ENCODE assay signal across 8 mouse cellular contexts in genomic region chr5:107900206-107901013, GRCm38 (mm10). TPM values are rescaled to one million over a fixed set of nuclear protein-coding genes. Genes with fewer than 3 reads are reported as not detected.
DNase-seq lines count a peak whose midpoint lies in the region; ATAC-seq and TF ChIP-seq lines count a peak whose summit lies in the region.

Gene Rpl5, plus strand, starts transcription at chr5:107900502.

- H3K9me3 ChIP-seq in CH12.LX (replicated peaks; ENCODE audit: low read length), result no peaks in the 10 kb centered on the region
- no peaks in the 10 kb centered on the region for H3K9me3 ChIP-seq in forebrain, embryonic 11.5 days (ENCODE audit: control insufficient read depth, low read length)
- no peaks in the 10 kb centered on the region for H3K9me3 ChIP-seq in heart, embryonic 16.5 days (replicated peaks; ENCODE audit: control insufficient read depth, low read length)
- H3K9me3 ChIP-seq in liver, embryonic 15.5 days (replicated peaks), result no peaks in the 10 kb centered on the region
- H3K9me3 ChIP-seq in neural tube, embryonic 12.5 days, result no peaks in the 10 kb centered on the region

- in situ Hi-C loops in CH12.LX (cut with MboI; ENCODE audit: low pct_ligation_motif_present, low pct_unique_long_range_greater_than_20kb, low sequenced_read_pairs), result no loop called here

- H3K79me2 ChIP-seq in CH12.LX (replicated peaks; ENCODE audit: control insufficient read depth, extremely low read depth, insufficient read depth, poor library complexity, severe bottlenecking), result peaks cover 41% of the 10 kb centered on the region

- H3K27me3 ChIP-seq in CH12.LX (replicated peaks), result no peaks in the 10 kb centered on the region
- H3K27me3 ChIP-seq in forebrain, embryonic 11.5 days (ENCODE audit: control insufficient read depth, insufficient read depth, low read length), result no peaks in the 10 kb centered on the region
- H3K27me3 ChIP-seq in heart, embryonic 16.5 days (ENCODE audit: control insufficient read depth, insufficient read depth, low read length), result no peaks in the 10 kb centered on the region
- peaks cover 2% of the 10 kb centered on the region; the same call in 1 of the 2 replicates for H3K27me3 ChIP-seq in liver, embryonic 15.5 days
- H3K27me3 ChIP-seq in neural tube, embryonic 12.5 days (replicated peaks), result no peaks in the 10 kb centered on the region

- ATAC-seq in forebrain, embryonic 11.5 days (replicated peaks; ENCODE audit: low FRiP score), result peak; percentile 98
- ATAC-seq in heart, embryonic 16.5 days (replicated peaks; ENCODE audit: extremely low read depth, insufficient read depth, low FRiP score), result peak; percentile 97
- ATAC-seq in liver, embryonic 15.5 days (ENCODE audit: insufficient read depth), result peak; percentile 95
- peak; percentile 98 for ATAC-seq in neural tube, embryonic 12.5 days (ENCODE audit: low FRiP score, low read depth)

- H3K36me3 ChIP-seq in CH12.LX (replicated peaks in 1 of 2; ENCODE audit: control insufficient read depth in 1 of 2, insufficient read depth in 1 of 2, low read length in 1 of 2), result peaks cover 30 to 34% of the 10 kb centered on the region in 2 experiments
- H3K36me3 ChIP-seq in forebrain, embryonic 11.5 days (ENCODE audit: control insufficient read depth, insufficient read depth, low read length), result peaks cover 5% of the 10 kb centered on the region; the same call in 1 of the 2 replicates
- H3K36me3 ChIP-seq in heart, embryonic 16.5 days (ENCODE audit: control insufficient read depth, insufficient read depth), result peaks cover 29% of the 10 kb centered on the region
- peaks cover 34% of the 10 kb centered on the region for H3K36me3 ChIP-seq in liver, embryonic 15.5 days (replicated peaks)
- H3K36me3 ChIP-seq in neural tube, embryonic 12.5 days, result peaks cover 25% of the 10 kb centered on the region

- peaks cover 0 to 31% of the 10 kb centered on the region in 2 experiments; a peak in 2 of 4 replicates for H3K4me1 ChIP-seq in CH12.LX (ENCODE audit: control insufficient read depth in 1 of 2, insufficient read depth in 2 of 2)
- peaks cover 4% of the 10 kb centered on the region; the same call in 1 of the 2 replicates for H3K4me1 ChIP-seq in forebrain, embryonic 11.5 days (replicated peaks; ENCODE audit: control insufficient read depth, insufficient read depth, low read length)
- H3K4me1 ChIP-seq in heart, embryonic 16.5 days (ENCODE audit: control insufficient read depth, insufficient read depth, low read length), result peaks cover 13% of the 10 kb centered on the region
- H3K4me1 ChIP-seq in liver, embryonic 15.5 days (replicated peaks), result peaks cover 29% of the 10 kb centered on the region
- H3K4me1 ChIP-seq in neural tube, embryonic 12.5 days, result peaks cover 8% of the 10 kb centered on the region

- peak within 1 kb of the TSS; percentile 99 for H3K9ac ChIP-seq in CH12.LX (ENCODE audit: insufficient read depth, low read depth)
- H3K9ac ChIP-seq in forebrain, embryonic 11.5 days (ENCODE audit: low read length), result peak within 1 kb of the TSS; percentile 98
- H3K9ac ChIP-seq in heart, embryonic 16.5 days (ENCODE audit: low read length), result peak within 1 kb of the TSS; percentile 99
- peak within 1 kb of the TSS; percentile 88 for H3K9ac ChIP-seq in liver, embryonic 15.5 days
- peak within 1 kb of the TSS; percentile 98 for H3K9ac ChIP-seq in neural tube, embryonic 12.5 days

- TF ChIP-seq EP300 in CH12.LX (IDR thresholded peaks at IDR 0.05; ENCODE audit: low read length), result no peak

- WGBS in forebrain, embryonic 11.5 days, result 3% methylated on average over 66 of the region's 66 CpGs
- WGBS in heart, embryonic 16.5 days, result 4% methylated on average over 65 of the region's 66 CpGs
- WGBS in liver, embryonic 15.5 days (ENCODE audit: insufficient replicate concordance), result 2% methylated on average over 66 of the region's 66 CpGs
- 4% methylated on average over 66 of the region's 66 CpGs for WGBS in neural tube, embryonic 12.5 days

- peak; percentile 97 for DNase-seq in CH12.LX (ENCODE audit: extremely low read depth)
- DNase-seq in c-Kit-positive CD71-positive TER-119-negative erythroid progenitor cells, embryonic 14.5 days (ENCODE audit: low read depth), result peak; percentile 96
- DNase-seq in forebrain, embryonic 11.5 days (ENCODE audit: low spot score), result peak; percentile 98
- DNase-seq in kidney, postnatal 36 days, result peak; percentile 97 to 98
- DNase-seq in telencephalon, adult 2 months (ENCODE audit: low read depth, low spot score), result peak; percentile 93

- peak within 1 kb of the TSS; percentile 93; the same call in 1 of the 2 replicates for H3K4me2 ChIP-seq in CH12.LX (ENCODE audit: insufficient read depth, low read depth, poor library complexity, severe bottlenecking)
- peak within 1 kb of the TSS; percentile 43 for H3K4me2 ChIP-seq in forebrain, embryonic 11.5 days (ENCODE audit: low read depth, low read length, severe bottlenecking)
- peak within 1 kb of the TSS; percentile 80 for H3K4me2 ChIP-seq in heart, embryonic 16.5 days (ENCODE audit: low read depth, low read length)
- H3K4me2 ChIP-seq in liver, embryonic 15.5 days, result peak within 1 kb of the TSS; percentile 78
- peak within 1 kb of the TSS; percentile 78 for H3K4me2 ChIP-seq in neural tube, embryonic 12.5 days (replicated peaks)

- dilution Hi-C loops in CH12.LX (cut with MboI; ENCODE audit: extremely low pct_ligation_motif_present, extremely low pct_unique_long_range_greater_than_20kb, low sequenced_read_pairs), result no loop called here

- no peak for TF ChIP-seq RAD21 in CH12.LX (IDR thresholded peaks at IDR 0.05; ENCODE audit: low read depth, low read length)

- peak within 1 kb of the TSS; percentile 62 for H3K27ac ChIP-seq in CH12.LX (ENCODE audit: insufficient read depth, low read depth)
- peak within 1 kb of the TSS; percentile 59 for H3K27ac ChIP-seq in forebrain, embryonic 11.5 days (ENCODE audit: low read depth, low read length)
- peak within 1 kb of the TSS; percentile 73 for H3K27ac ChIP-seq in heart, embryonic 16.5 days (ENCODE audit: low read length)
- H3K27ac ChIP-seq in liver, embryonic 15.5 days (replicated peaks), result peak within 1 kb of the TSS; percentile 77
- H3K27ac ChIP-seq in neural tube, embryonic 12.5 days, result peak within 1 kb of the TSS; percentile 64

- peak; percentile 97 for TF ChIP-seq POLR2A in CH12.LX (IDR thresholded peaks at IDR 0.05; ENCODE audit: low read depth, low read length)

- peak; percentile 85 to 92 for TF ChIP-seq CTCF in CH12.LX (conservative IDR thresholded peaks at IDR 0.05 in 1 of 2, IDR thresholded peaks at IDR 0.05 in 1 of 2; ENCODE audit: low read depth in 2 of 2, low read length in 2 of 2)

- H3K4me3 ChIP-seq in CH12.LX (replicated peaks in 1 of 3; ENCODE audit: low read depth in 2 of 3, low read length in 2 of 3, poor library complexity in 1 of 3), result peak within 1 kb of the TSS; percentile 95 to 100 (median 98)
- H3K4me3 ChIP-seq in forebrain, embryonic 11.5 days (ENCODE audit: low read depth, low read length), result peak within 1 kb of the TSS; percentile 99
- H3K4me3 ChIP-seq in heart, embryonic 16.5 days (ENCODE audit: low read length), result peak within 1 kb of the TSS; percentile 80
- peak within 1 kb of the TSS; percentile 98 for H3K4me3 ChIP-seq in liver, embryonic 15.5 days (replicated peaks)
- H3K4me3 ChIP-seq in neural tube, embryonic 12.5 days, result peak within 1 kb of the TSS; percentile 98

TF ChIP-seq in CH12.LX, 34 proteins besides CTCF, POLR2A, EP300 and RAD21 (continues in another document):
- TF ChIP-seq CHD2 (IDR thresholded peaks at IDR 0.05; ENCODE audit: low read length) (peak; percentile 89), UBTF (IDR thresholded peaks at IDR 0.05; ENCODE audit: low read depth, low read length) (peak; percentile 93; the same call in 1 of the 2 replicates), NELFE (IDR thresholded peaks at IDR 0.05; ENCODE audit: low read depth, low read length) (peak; percentile 97), MAZ (IDR thresholded peaks at IDR 0.05; ENCODE audit: low read depth, low read length) (no peak; the same call in 1 of the 2 replicates), PAX5 (IDR thresholded peaks at IDR 0.05; ENCODE audit: low read length) (no peak), TBP (conservative IDR thresholded peaks at IDR 0.05; ENCODE audit: low read depth, low read length) (peak; percentile 97), ETS1 (conservative IDR thresholded peaks at IDR 0.05; ENCODE audit: low read depth, low read length) (0 out of 2 replicates have a peak, but pooled peaks have one; percentile 22), ZKSCAN1 (IDR thresholded peaks at IDR 0.05; ENCODE audit: borderline replicate concordance, low read depth, low read length) (no peak), ZC3H11A (IDR thresholded peaks at IDR 0.05; ENCODE audit: low read depth, low read length) (no peak), MAX (IDR thresholded peaks at IDR 0.05; ENCODE audit: low read length) (peak; percentile 94), USF2 (conservative IDR thresholded peaks at IDR 0.05; ENCODE audit: low read depth, low read length) (no peak), CHD1 (IDR thresholded peaks at IDR 0.05; ENCODE audit: low read depth, low read length) (no peak), ZNF384 (IDR thresholded peaks at IDR 0.05; ENCODE audit: low read depth, low read length) (peak; percentile 91), JUND (conservative IDR thresholded peaks at IDR 0.05; ENCODE audit: low read depth, low read length) (no peak), NRF1 (IDR thresholded peaks at IDR 0.05; ENCODE audit: low read depth, low read length) (peak; percentile 90), KAT2A (IDR thresholded peaks at IDR 0.05; ENCODE audit: insufficient replicate concordance, low read length) (peak; percentile 93), MAFK (IDR thresholded peaks at IDR 0.05; ENCODE audit: insufficient replicate concordance, low read length) (0 out of 2 replicates have a peak, but pooled peaks have one; percentile 6), POLR2AphosphoS2 (IDR thresholded peaks at IDR 0.05; ENCODE audit: low read depth, low read length) (peak; percentile 91; the same call in 1 of the 2 replicates), TCF12 (IDR thresholded peaks at IDR 0.05; ENCODE audit: low read depth, low read length) (peak; percentile 99), MXI1 (IDR thresholded peaks at IDR 0.05; ENCODE audit: low read depth, low read length) (peak; percentile 91), GABPA (IDR thresholded peaks at IDR 0.05; ENCODE audit: insufficient replicate concordance, low read depth, low read length) (peak; percentile 94), RCOR1 (conservative IDR thresholded peaks at IDR 0.05; ENCODE audit: low read depth, low read length) (no peak)

RNA-seq across cellular contexts. Expression of gene Rpl5, which starts in this region (rescaled TPM):
- total RNA-seq in CH12.LX (2012; rRNA removed), result 728 and 973 TPM in 2 replicates
- 368 and 406 TPM in 2 replicates for total RNA-seq in CH12.LX (2014; rRNA removed)
- polyA plus RNA-seq in CH12.LX (2012; ENCODE audit: insufficient read length, low read depth), result 116 and 236 TPM in 2 replicates
- 83.2 and 84.4 TPM in 2 replicates for polyA plus RNA-seq in forebrain, embryonic 11.5 days (2014; fragmentation: Nextera tagmentation; extraction: Ambion mirVana)
- 41.8 and 46.6 TPM in 2 replicates for polyA plus RNA-seq in heart, embryonic 16.5 days (2015; fragmentation: Nextera tagmentation; extraction: Ambion mirVana)
- 26.1 and 26.7 TPM in 2 replicates for polyA plus RNA-seq in liver, embryonic 15.5 days (2015; fragmentation: Nextera tagmentation; extraction: Ambion mirVana)
- 57.3 and 58.6 TPM in 2 replicates for polyA plus RNA-seq in neural tube, embryonic 12.5 days (2016; fragmentation: Nextera tagmentation; extraction: Ambion mirVana)

Comparison
In these comparisons a context has a peak if more than half of its experiments do, and no peak if none do; other contexts are left out.
1. Peak in every context shown above with its lines: DNase-seq, ATAC-seq, H3K4me3 ChIP-seq and H3K27ac ChIP-seq.
2. H3K4me2 ChIP-seq: peak in every context shown above with its lines; median percentile 93 in CH12.LX; 80 in heart, embryonic 16.5 days; 78 in liver, embryonic 15.5 days; 78 in neural tube, embryonic 12.5 days; 43 in forebrain, embryonic 11.5 days.